Mouse (Mus musculus) kidney, embryonic 14.5 days (tissue): ENCODE data around the gene Bod1. TPM values are rescaled to one million over a fixed set of nuclear protein-coding genes. Genes with fewer than 3 reads are reported as not detected.

ENCODE experiments used
- ATAC-seq: fragments of 200-750 bp; cut with Nextera tagmentation; 2 replicates; pipeline ENCODE4 v1.8.0; 2017; ENCODE audit warnings: moderate number of reproducible peaks, mild to moderate bottlenecking, moderate TSS enrichment, moderate library complexity; ENCODE audit not compliant: low FRiP score, low TSS enrichment
- H3K27ac ChIP-seq: fragments of 300-500 bp; sonication (generic); 2 replicates; pipeline ENCODE4 v1.5.1; 2014; ENCODE audit warnings: low read depth, mild to moderate bottlenecking, low read length, moderate library complexity, mixed read lengths
- H3K27me3 ChIP-seq: fragments of 300-500 bp; sonication (generic); 2 replicates; pipeline ENCODE4 v1.6.1; 2014; ENCODE audit warnings: mild to moderate bottlenecking, low read length; ENCODE audit not compliant: control insufficient read depth, insufficient read depth
- H3K36me3 ChIP-seq: fragments of 300-500 bp; sonication (generic); 2 replicates; pipeline ENCODE4 v1.6.1; 2014; ENCODE audit warnings: low read length, mixed read lengths; ENCODE audit not compliant: control insufficient read depth, insufficient read depth
- H3K4me1 ChIP-seq: fragments of 300-500 bp; sonication (generic); 2 replicates; pipeline ENCODE4 v1.6.1; 2014; ENCODE audit warnings: low read length, mixed read lengths; ENCODE audit not compliant: control insufficient read depth, insufficient read depth
- H3K4me2 ChIP-seq: fragments of 300-500 bp; sonication (generic); replicated peaks from 2 replicates; pipeline ENCODE4 v1.6.1; 2014; ENCODE audit warnings: low read depth, mild to moderate bottlenecking, low read length
- H3K4me3 ChIP-seq: fragments of 300-500 bp; sonication (generic); 2 replicates; pipeline ENCODE4 v1.5.1; 2014; ENCODE audit warnings: mild to moderate bottlenecking, low read length
- H3K9ac ChIP-seq: fragments of 300-500 bp; sonication (generic); 2 replicates; pipeline ENCODE4 v1.6.1; 2014; ENCODE audit warnings: low read depth, mild to moderate bottlenecking, low read length, moderate library complexity
- H3K9me3 ChIP-seq: fragments of 300-500 bp; sonication (generic); 2 replicates; pipeline ENCODE4 v1.6.1; 2016; ENCODE audit warnings: low read length; ENCODE audit not compliant: control insufficient read depth
- WGBS: fragments of 180-500 bp; shearing (Covaris S2); extraction: QIAGEN DNeasy Blood & Tissue Kit; methylation state at CpG from one replicate; pipeline ENCODE4 v1.1.7; 2014; 5-methylcytosine and 5-hydroxymethylcytosine counted together
- polyA plus RNA-seq: library from polyadenylated mRNA; unstranded; fragments of >200 nt; fragmentation: Nextera tagmentation; extraction: Ambion mirVana; gene quantifications from 2 replicates; pipeline ENCODE4 v1.2.1, GENCODE M21; 2014

The Bod1 gene
- polyA plus RNA-seq: 104 and 107 TPM in 2 replicates

DNA sequence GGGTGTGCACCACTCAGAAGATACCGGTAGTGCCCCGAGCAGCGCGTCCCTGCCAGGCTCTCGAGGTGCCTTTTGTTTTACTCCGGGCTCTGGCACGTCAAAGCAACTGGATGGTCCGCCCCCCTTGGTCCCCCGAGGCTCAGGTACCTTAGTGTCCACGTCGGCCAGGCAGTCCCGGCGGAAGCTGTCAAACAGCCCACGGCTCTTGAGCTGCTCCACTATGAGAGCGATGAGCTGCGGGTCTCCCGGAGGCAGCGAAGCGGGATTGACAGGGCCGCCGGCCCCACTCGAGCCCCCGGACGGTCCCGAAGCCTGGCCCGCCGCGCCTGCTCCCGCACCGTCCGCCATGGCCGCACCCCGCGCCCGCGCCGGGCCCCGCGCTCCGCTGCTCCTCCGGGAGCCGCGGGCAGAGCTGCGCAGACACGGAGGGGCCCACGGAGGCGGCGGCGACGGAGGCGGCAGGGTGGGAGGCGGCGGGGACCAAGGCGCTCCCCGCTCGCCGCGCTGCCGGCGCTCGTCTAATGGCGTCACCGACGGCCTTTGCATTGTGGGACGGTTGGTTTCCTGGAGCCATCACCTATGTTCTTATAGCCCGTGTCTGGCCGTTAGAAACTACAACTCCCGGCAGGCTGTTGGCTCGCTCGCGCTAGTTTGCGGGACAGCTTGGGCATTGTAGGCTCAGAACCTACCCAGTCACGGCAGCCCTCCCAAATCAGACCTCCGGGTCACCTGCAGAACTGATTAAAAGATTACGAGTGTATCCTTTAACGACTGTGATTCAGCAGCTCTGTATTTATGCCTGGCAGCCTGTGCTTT, at the start of gene Bod1:
TSS of gene Bod1 (minus strand) at position 532 of the 816 bp plus-strand sequence.
- Histone ChIP-seq H3K36me3 (peaks cover 26% of the 10 kb centered on the region), H3K27me3 (no peaks in the 10 kb centered on the region), H3K9me3 (no peaks in the 10 kb centered on the region), H3K27ac (no peak within 1 kb of the TSS), H3K4me1 (peaks cover 8% of the 10 kb centered on the region), H3K4me3 (peak within 1 kb of the TSS; percentile 91), H3K9ac (peak within 1 kb of the TSS; percentile 94), H3K4me2 (peak within 1 kb of the TSS; percentile 48)
- under 1% methylated on average over 64 of the region's 76 CpGs for WGBS
- ATAC-seq: peak; percentile 96

DNA sequence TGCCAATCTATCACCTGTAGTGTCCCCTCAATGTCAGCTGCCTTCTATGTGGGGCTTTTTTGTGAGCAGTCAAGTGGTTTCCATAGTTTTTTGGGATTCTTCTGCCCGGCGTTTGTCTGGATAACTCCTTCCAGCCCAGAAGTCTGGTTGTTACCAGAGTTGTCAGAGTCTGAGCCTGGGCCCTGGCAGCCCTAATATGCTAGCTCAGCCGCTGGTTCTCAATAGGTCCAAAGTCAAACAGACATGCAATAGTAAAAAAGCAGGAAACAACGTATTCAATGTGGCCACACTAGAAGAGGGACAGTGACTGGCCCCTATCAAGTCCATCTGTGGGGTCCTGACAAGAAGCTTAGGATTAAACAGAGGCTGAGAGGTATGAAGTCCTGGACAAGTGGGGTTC, 47.4 kb upstream of the Bod1 start:
- Histone ChIP-seq H3K27ac (no peak overlapping the region), H3K9ac (no peak overlapping the region), H3K4me2 (no peak overlapping the region), H3K27me3 (no peaks in the 10 kb centered on the region), H3K4me1 (0 out of 2 replicates have a peak, but pooled peaks cover 2% of the 10 kb centered on the region), H3K36me3 (no peaks in the 10 kb centered on the region), H3K9me3 (no peaks in the 10 kb centered on the region), H3K4me3 (no peak overlapping the region)
- 93% methylated on average over 4 of the region's 4 CpGs for WGBS
- no peak for ATAC-seq

DNA sequence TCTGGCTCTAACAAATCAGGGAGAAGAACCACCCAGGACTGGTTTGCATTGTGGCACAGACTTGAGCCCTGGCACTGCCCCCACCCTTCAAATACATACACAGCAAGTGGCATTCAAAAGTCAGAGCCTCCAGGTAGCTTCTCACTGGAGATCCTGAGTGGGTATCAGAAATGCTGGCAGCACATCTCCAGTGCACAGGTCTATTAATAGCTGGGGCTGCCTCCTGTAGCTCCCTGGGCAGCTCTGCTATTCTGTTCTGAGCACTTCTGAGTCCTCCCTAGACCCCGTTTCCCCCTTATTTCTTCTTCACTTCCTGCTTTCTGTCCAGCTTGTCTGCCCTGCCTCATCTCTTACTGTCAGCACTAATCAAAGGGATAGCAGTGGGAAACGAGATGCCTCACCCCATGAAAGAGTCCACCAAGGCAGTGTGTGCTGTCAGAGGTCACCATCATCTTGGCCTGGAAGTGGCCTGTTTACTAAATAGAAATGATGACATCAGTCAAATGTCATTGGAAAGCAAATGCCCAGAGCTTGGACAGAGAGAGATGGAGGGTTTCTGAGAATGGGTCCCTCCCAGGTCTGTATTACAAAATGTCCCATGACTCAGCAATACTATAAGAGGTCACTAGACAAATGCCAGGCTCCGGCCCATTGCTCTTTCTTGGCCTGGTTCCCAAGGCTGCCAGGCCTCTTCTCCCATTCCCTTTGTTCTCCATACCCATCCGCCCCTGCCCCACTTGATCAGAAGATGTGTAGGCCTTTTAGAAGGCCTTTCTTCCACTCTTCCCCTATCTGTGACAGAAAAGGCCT, 46.4 kb upstream of the Bod1 start:
- no peak for ATAC-seq
- Histone ChIP-seq H3K4me1 (0 out of 2 replicates have a peak, but pooled peaks cover 3% of the 10 kb centered on the region), H3K4me2 (no peak overlapping the region), H3K36me3 (no peaks in the 10 kb centered on the region), H3K27me3 (no peaks in the 10 kb centered on the region), H3K4me3 (no peak overlapping the region), H3K9me3 (no peaks in the 10 kb centered on the region), H3K27ac (no peak overlapping the region), H3K9ac (no peak overlapping the region)
- WGBS: 67% methylated on average over 4 of the region's 4 CpGs

DNA sequence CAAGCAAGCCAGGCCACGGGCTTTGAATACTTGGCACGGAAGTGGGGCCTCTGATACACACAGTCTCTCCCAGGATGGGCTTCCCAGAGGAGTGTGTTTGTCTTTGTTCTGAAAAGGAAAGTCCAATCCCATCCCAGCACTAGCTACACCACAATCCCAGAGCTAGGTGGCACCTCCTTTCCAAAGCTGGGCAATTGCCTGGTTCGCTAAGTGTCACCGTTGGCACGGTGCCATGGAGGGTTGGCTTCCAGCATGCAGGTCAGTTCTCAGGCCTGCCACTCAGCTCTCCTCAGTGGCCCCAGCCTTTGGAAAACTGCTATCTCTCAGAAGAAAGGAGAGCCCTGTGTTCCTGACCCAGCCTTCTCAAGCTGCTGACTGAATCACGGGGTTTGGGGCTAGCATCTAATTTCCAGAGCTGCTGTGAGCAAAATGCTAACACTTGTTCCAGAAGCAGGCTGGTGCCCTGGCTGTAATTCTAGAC, 42.0 kb upstream of the Bod1 start:
- no peaks in the 10 kb centered on the region for H3K9me3 ChIP-seq
- no peaks in the 10 kb centered on the region for H3K36me3 ChIP-seq
- no peaks in the 10 kb centered on the region for H3K27me3 ChIP-seq
- H3K4me2 ChIP-seq: no peak overlapping the region
- no peak overlapping the region for H3K4me3 ChIP-seq
- no peak overlapping the region for H3K27ac ChIP-seq
- peak; percentile 74 for ATAC-seq
- 74% methylated on average over 6 of the region's 6 CpGs for WGBS
- 0 out of 2 replicates have a peak, but pooled peaks cover 3% of the 10 kb centered on the region for H3K4me1 ChIP-seq
- H3K9ac ChIP-seq: no peak overlapping the region

DNA sequence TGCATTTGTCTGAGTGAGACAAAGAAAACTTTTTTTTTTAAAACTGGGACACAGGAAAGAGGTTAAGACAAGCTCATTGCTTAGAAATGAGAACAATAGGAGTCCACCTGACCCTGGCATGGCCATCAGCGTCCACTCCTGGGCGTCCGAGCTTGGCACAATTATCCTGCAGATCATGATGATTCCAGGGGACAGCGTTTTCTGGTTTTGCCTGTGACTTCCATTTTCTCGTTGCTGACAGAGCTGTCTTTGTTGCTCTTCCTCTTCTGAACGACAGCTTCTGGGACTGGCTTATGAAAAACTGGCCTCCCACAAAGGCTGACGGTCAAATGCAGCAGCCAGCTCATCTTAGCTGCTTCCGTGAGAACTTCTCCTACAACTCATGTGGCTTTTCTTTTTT, 41.4 kb upstream of the Bod1 start:
- H3K27ac ChIP-seq: no peak overlapping the region
- H3K27me3 ChIP-seq: no peaks in the 10 kb centered on the region
- H3K4me3 ChIP-seq: no peak overlapping the region
- no peak for ATAC-seq
- H3K4me1 ChIP-seq: 0 out of 2 replicates have a peak, but pooled peaks cover 3% of the 10 kb centered on the region
- WGBS: 75% methylated on average over 8 of the region's 8 CpGs
- no peaks in the 10 kb centered on the region for H3K36me3 ChIP-seq
- H3K4me2 ChIP-seq: no peak overlapping the region
- no peaks in the 10 kb centered on the region for H3K9me3 ChIP-seq
- H3K9ac ChIP-seq: no peak overlapping the region

DNA sequence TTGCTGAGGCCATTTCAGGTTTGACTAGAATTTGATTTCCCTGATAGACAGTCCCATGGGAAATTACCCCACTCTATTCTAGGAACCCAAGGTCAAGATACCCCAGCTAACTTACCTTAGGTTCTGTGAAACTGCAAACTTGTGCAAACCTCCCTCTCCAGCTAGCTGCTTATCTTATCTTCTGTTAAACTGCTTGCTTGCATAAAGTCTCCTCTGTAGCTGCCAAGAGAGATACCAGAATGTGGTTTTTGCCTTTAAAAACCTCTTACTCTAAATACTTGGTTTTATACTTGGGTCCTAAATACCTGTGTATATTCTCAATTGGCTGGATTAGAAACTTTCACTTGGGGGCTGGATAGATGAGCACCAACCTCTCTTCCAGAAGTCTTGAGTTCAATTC, 36.1 kb upstream of the Bod1 start:
- Histone ChIP-seq H3K9me3 (peaks cover 4% of the 10 kb centered on the region; the same call in 1 of the 2 replicates), H3K4me1 (no peaks in the 10 kb centered on the region), H3K4me2 (no peak overlapping the region), H3K4me3 (no peak overlapping the region), H3K27ac (no peak overlapping the region), H3K9ac (no peak overlapping the region), H3K36me3 (no peaks in the 10 kb centered on the region), H3K27me3 (no peaks in the 10 kb centered on the region)
- ATAC-seq: no peak

DNA sequence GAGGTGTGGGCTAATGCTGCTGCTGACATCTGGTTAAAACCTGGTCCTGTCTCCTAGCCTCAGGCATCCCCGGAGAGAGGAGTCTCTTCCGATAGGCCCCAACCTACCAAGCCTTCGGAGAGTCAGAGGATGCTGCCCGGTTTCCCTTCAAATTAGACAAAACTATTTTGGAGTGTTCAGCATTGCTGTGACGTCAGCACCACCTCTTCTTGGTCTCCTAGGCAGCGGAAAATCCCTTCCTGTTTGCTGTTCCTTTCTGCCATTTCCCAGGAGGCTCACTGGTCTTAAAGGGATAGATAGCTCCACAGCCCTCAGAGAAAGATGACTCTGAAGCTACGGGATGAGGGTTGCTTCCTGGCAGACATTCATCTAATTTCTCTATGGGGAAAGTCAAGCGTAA, 31.5 kb upstream of the Bod1 start:
- Histone ChIP-seq H3K27me3 (no peaks in the 10 kb centered on the region), H3K27ac (no peak overlapping the region), H3K9ac (no peak overlapping the region), H3K36me3 (no peaks in the 10 kb centered on the region), H3K4me2 (no peak overlapping the region), H3K4me3 (no peak overlapping the region), H3K9me3 (peaks cover 4% of the 10 kb centered on the region; the same call in 1 of the 2 replicates), H3K4me1 (no peaks in the 10 kb centered on the region)
- 77% methylated on average over 8 of the region's 8 CpGs for WGBS
- no peak for ATAC-seq

DNA sequence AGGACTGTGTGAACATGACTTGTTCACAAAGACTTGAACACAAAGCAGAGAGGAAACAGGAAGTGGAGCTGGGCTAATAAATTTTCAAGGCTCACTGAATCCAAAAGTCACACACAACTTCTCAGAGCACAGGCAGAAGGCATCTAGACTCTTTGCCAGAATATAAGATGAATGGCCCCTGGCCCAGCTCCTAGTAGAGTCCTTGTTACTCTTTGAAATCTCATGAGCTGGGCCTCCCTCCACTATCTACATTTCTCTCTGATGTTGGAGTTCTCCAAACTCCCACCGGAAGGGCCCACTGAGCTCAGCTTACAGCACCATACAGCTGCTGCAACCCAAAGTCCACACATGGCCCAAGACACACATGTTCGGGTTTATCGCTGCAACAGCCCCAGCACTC, 30.2 kb upstream of the Bod1 start:
- Histone ChIP-seq H3K4me3 (no peak overlapping the region), H3K4me1 (no peaks in the 10 kb centered on the region), H3K4me2 (no peak overlapping the region), H3K27me3 (no peaks in the 10 kb centered on the region), H3K27ac (no peak overlapping the region), H3K36me3 (no peaks in the 10 kb centered on the region), H3K9me3 (no peaks in the 10 kb centered on the region), H3K9ac (no peak overlapping the region)
- ATAC-seq: no peak
- WGBS: 86% methylated on average over 3 of the region's 3 CpGs

DNA sequence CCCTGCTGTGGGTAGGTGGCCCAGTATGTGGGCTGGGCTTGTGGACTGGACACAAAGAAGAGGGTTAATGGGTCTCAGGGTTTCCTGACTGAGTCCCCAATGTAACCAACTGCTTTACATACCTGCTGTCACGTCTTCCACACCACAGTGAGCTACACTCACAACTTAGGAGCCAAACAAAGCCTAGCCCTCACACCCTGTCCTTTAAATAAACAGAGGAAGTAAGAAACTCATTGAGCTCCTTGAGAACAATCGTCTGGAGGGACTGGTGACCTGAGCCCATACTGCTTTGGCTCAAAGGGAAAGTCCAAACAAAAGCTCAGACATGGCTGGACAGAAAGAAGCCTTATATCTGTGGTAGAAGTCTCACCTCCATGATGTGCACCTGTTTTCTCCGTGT, 27.8 kb upstream of the Bod1 start:
- no peaks in the 10 kb centered on the region for H3K4me1 ChIP-seq
- no peaks in the 10 kb centered on the region for H3K36me3 ChIP-seq
- no peak overlapping the region for H3K4me2 ChIP-seq
- H3K4me3 ChIP-seq: no peak overlapping the region
- no peaks in the 10 kb centered on the region for H3K27me3 ChIP-seq
- WGBS: 66% methylated on average over 3 of the region's 3 CpGs
- H3K9ac ChIP-seq: no peak overlapping the region
- no peak overlapping the region for H3K27ac ChIP-seq
- H3K9me3 ChIP-seq: no peaks in the 10 kb centered on the region
- ATAC-seq: no peak
